Mouse (Mus musculus): ENCODE data around the gene Dhx15.

- TF ChIP-seq POLR2A (IDR thresholded peaks at IDR 0.05; ENCODE audit: control insufficient read depth, extremely low read depth, insufficient read depth, low read length, poor library complexity) (no peak), CTCF (IDR thresholded peaks at IDR 0.05; ENCODE audit: borderline replicate concordance, control insufficient read depth, extremely low read depth, insufficient read depth, low read length, poor library complexity) (no peak)
Observed at GRCm38 (mm10) chr5:52119192-52119591, 71.1 kb downstream of the Dhx15 start.

Measured in thymus, adult 2 months (tissue).